Mouse (Mus musculus): ENCODE results near the gene Ppa2. TPM values are rescaled to one million over a fixed set of nuclear protein-coding genes. Genes with fewer than 3 reads are reported as not detected.

The Ppa2 gene
- total and polyA plus RNA-seq, 3 experiments = 38.1 to 145 (median 67.3) TPM

- Histone ChIP-seq H3K36me3 (replicated peaks) (peaks cover 51% of the 10 kb centered on the region), H3K27me3 (ENCODE audit: insufficient read depth, low read length) (no peaks in the 10 kb centered on the region), H3K4me1 (ENCODE audit: insufficient read depth, low read depth, low read length) (peaks cover 30% of the 10 kb centered on the region), H3K9me3 (replicated peaks) (no peaks in the 10 kb centered on the region), H3K4me3 (ENCODE audit: low read depth, low read length) (no peak overlapping the region)
- TF ChIP-seq TAL1 (conservative IDR thresholded peaks at IDR 0.05; ENCODE audit: low read depth, low read length) (no peak), POLR2AphosphoS5 (IDR thresholded peaks at IDR 0.05; ENCODE audit: insufficient replicate concordance, low read depth, low read length) (no peak), CTCF (IDR thresholded peaks at IDR 0.05; ENCODE audit: low read depth, low read length) (no peak), GATA1 (IDR thresholded peaks at IDR 0.05; ENCODE audit: borderline replicate concordance, low read length) (no peak), GATA2 (IDR thresholded peaks at IDR 0.05; ENCODE audit: borderline replicate concordance, low read depth, low read length) (no peak)
- no peak for ATAC-seq (ENCODE audit: extremely low read depth, insufficient number of reproducible peaks, low FRiP score, poor library complexity, severe bottlenecking)
- DNase-seq (ENCODE audit: low spot score) = no peak
Observed at GRCm38 (mm10) chr3:133315011-133315410, 5.1 kb downstream of the Ppa2 start.

- TF ChIP-seq TAL1 (conservative IDR thresholded peaks at IDR 0.05; ENCODE audit: low read depth, low read length) = no peak
- no peak for TF ChIP-seq GATA2 (IDR thresholded peaks at IDR 0.05; ENCODE audit: borderline replicate concordance, low read depth, low read length)
- DNase-seq (ENCODE audit: low spot score) = no peak
- Histone ChIP-seq H3K36me3 (replicated peaks) (peaks cover 52% of the 10 kb centered on the region), H3K4me3 (ENCODE audit: low read depth, low read length) (no peak overlapping the region), H3K9me3 (replicated peaks) (no peaks in the 10 kb centered on the region), H3K4me1 (ENCODE audit: insufficient read depth, low read depth, low read length) (peaks cover 30% of the 10 kb centered on the region), H3K27me3 (ENCODE audit: insufficient read depth, low read length) (no peaks in the 10 kb centered on the region)
- no peak for ATAC-seq (ENCODE audit: extremely low read depth, insufficient number of reproducible peaks, low FRiP score, poor library complexity, severe bottlenecking)
Observed at GRCm38 (mm10) chr3:133315647-133316046, 5.7 kb downstream of the Ppa2 start.

GRCm38 (mm10) chr3:133317845-133318244, 7.9 kb downstream of the Ppa2 start:
- Histone ChIP-seq H3K9me3 (replicated peaks) (no peaks in the 10 kb centered on the region; the same call in 1 of the 2 replicates), H3K27me3 (ENCODE audit: insufficient read depth, low read length) (no peaks in the 10 kb centered on the region), H3K36me3 (replicated peaks) (peaks cover 62% of the 10 kb centered on the region), H3K4me3 (ENCODE audit: low read depth, low read length) (no peak overlapping the region), H3K4me1 (ENCODE audit: insufficient read depth, low read depth, low read length) (peaks cover 16% of the 10 kb centered on the region)
- no peak for TF ChIP-seq CTCF (IDR thresholded peaks at IDR 0.05; ENCODE audit: low read depth, low read length)
- TF ChIP-seq POLR2AphosphoS5 (IDR thresholded peaks at IDR 0.05; ENCODE audit: insufficient replicate concordance, low read depth, low read length) = no peak
- TF ChIP-seq GATA2 (IDR thresholded peaks at IDR 0.05; ENCODE audit: borderline replicate concordance, low read depth, low read length) = no peak
- no peak for TF ChIP-seq GATA1 (IDR thresholded peaks at IDR 0.05; ENCODE audit: borderline replicate concordance, low read length)
- TF ChIP-seq TAL1 (conservative IDR thresholded peaks at IDR 0.05; ENCODE audit: low read depth, low read length) = no peak
- ATAC-seq (ENCODE audit: extremely low read depth, insufficient number of reproducible peaks, low FRiP score, poor library complexity, severe bottlenecking) (no peak), DNase-seq (ENCODE audit: low spot score) (no peak)

- ATAC-seq (ENCODE audit: extremely low read depth, insufficient number of reproducible peaks, low FRiP score, poor library complexity, severe bottlenecking) (no peak), DNase-seq (ENCODE audit: low spot score) (no peak)
- TF ChIP-seq CTCF (IDR thresholded peaks at IDR 0.05; ENCODE audit: low read depth, low read length) (no peak), POLR2AphosphoS5 (IDR thresholded peaks at IDR 0.05; ENCODE audit: insufficient replicate concordance, low read depth, low read length) (no peak), GATA2 (IDR thresholded peaks at IDR 0.05; ENCODE audit: borderline replicate concordance, low read depth, low read length) (no peak), GATA1 (IDR thresholded peaks at IDR 0.05; ENCODE audit: borderline replicate concordance, low read length) (no peak), TAL1 (conservative IDR thresholded peaks at IDR 0.05; ENCODE audit: low read depth, low read length) (no peak)
- Histone ChIP-seq H3K36me3 (replicated peaks) (peaks cover 62% of the 10 kb centered on the region), H3K4me1 (ENCODE audit: insufficient read depth, low read depth, low read length) (peaks cover 9% of the 10 kb centered on the region), H3K27me3 (ENCODE audit: insufficient read depth, low read length) (no peaks in the 10 kb centered on the region), H3K9me3 (replicated peaks) (no peaks in the 10 kb centered on the region; the same call in 1 of the 2 replicates), H3K4me3 (ENCODE audit: low read depth, low read length) (no peak overlapping the region)
Observed at GRCm38 (mm10) chr3:133318596-133318995, 8.7 kb downstream of the Ppa2 start.

- ATAC-seq (ENCODE audit: extremely low read depth, insufficient number of reproducible peaks, low FRiP score, poor library complexity, severe bottlenecking) = no peak
- H3K36me3 ChIP-seq (replicated peaks) = peaks cover 66% of the 10 kb centered on the region
- no peak for TF ChIP-seq CTCF (IDR thresholded peaks at IDR 0.05; ENCODE audit: low read depth, low read length)
Observed at GRCm38 (mm10) chr3:133319795-133320194, 9.9 kb downstream of the Ppa2 start.

GRCm38 (mm10) chr3:133320313-133320712, 10.4 kb downstream of the Ppa2 start:
- Histone ChIP-seq H3K36me3 (replicated peaks) (peaks cover 70% of the 10 kb centered on the region), H3K27me3 (ENCODE audit: insufficient read depth, low read length) (no peaks in the 10 kb centered on the region)
- TF ChIP-seq GATA1 (IDR thresholded peaks at IDR 0.05; ENCODE audit: borderline replicate concordance, low read length) = no peak
- no peak for TF ChIP-seq CTCF (IDR thresholded peaks at IDR 0.05; ENCODE audit: low read depth, low read length)
- TF ChIP-seq TAL1 (conservative IDR thresholded peaks at IDR 0.05; ENCODE audit: low read depth, low read length) = no peak
- no peak for TF ChIP-seq POLR2AphosphoS5 (IDR thresholded peaks at IDR 0.05; ENCODE audit: insufficient replicate concordance, low read depth, low read length)
- TF ChIP-seq GATA2 (IDR thresholded peaks at IDR 0.05; ENCODE audit: borderline replicate concordance, low read depth, low read length) = no peak

More at GRCm38 (mm10) chr3:133319795-133320194, 9.9 kb downstream of the Ppa2 start:
- Histone ChIP-seq H3K4me1 (ENCODE audit: insufficient read depth, low read depth, low read length) (peaks cover 2% of the 10 kb centered on the region; the same call in 1 of the 2 replicates), H3K4me3 (ENCODE audit: low read depth, low read length) (no peak overlapping the region), H3K9me3 (replicated peaks) (no peaks in the 10 kb centered on the region; the same call in 1 of the 2 replicates), H3K27me3 (ENCODE audit: insufficient read depth, low read length) (no peaks in the 10 kb centered on the region)
- DNase-seq (ENCODE audit: low spot score) = no peak

GRCm38 (mm10) chr3:133321928-133322327, 12.0 kb downstream of the Ppa2 start:
- H3K4me3 ChIP-seq (ENCODE audit: low read depth, low read length) = no peak overlapping the region
- no peak for ATAC-seq (ENCODE audit: extremely low read depth, insufficient number of reproducible peaks, low FRiP score, poor library complexity, severe bottlenecking)

More at GRCm38 (mm10) chr3:133320313-133320712, 10.4 kb downstream of the Ppa2 start:
- ATAC-seq (ENCODE audit: extremely low read depth, insufficient number of reproducible peaks, low FRiP score, poor library complexity, severe bottlenecking) (no peak), DNase-seq (ENCODE audit: low spot score) (no peak)
- Histone ChIP-seq H3K9me3 (replicated peaks) (no peaks in the 10 kb centered on the region; the same call in 1 of the 2 replicates), H3K4me1 (ENCODE audit: insufficient read depth, low read depth, low read length) (no peaks in the 10 kb centered on the region), H3K4me3 (ENCODE audit: low read depth, low read length) (no peak overlapping the region)

More at GRCm38 (mm10) chr3:133321928-133322327, 12.0 kb downstream of the Ppa2 start:
- Histone ChIP-seq H3K4me1 (ENCODE audit: insufficient read depth, low read depth, low read length) (no peaks in the 10 kb centered on the region), H3K9me3 (replicated peaks) (no peaks in the 10 kb centered on the region; the same call in 1 of the 2 replicates), H3K36me3 (replicated peaks) (peaks cover 73% of the 10 kb centered on the region), H3K27me3 (ENCODE audit: insufficient read depth, low read length) (no peaks in the 10 kb centered on the region)
- no peak for TF ChIP-seq GATA1 (IDR thresholded peaks at IDR 0.05; ENCODE audit: borderline replicate concordance, low read length)
- no peak for TF ChIP-seq TAL1 (conservative IDR thresholded peaks at IDR 0.05; ENCODE audit: low read depth, low read length)
- no peak for TF ChIP-seq GATA2 (IDR thresholded peaks at IDR 0.05; ENCODE audit: borderline replicate concordance, low read depth, low read length)
- no peak for TF ChIP-seq CTCF (IDR thresholded peaks at IDR 0.05; ENCODE audit: low read depth, low read length)
- TF ChIP-seq POLR2AphosphoS5 (IDR thresholded peaks at IDR 0.05; ENCODE audit: insufficient replicate concordance, low read depth, low read length) = no peak
- no peak for DNase-seq (ENCODE audit: low spot score)

All from G1E (cell line).